Mouse (Mus musculus): Measurements from ENCODE around the gene Nog.

GRCm38 (mm10) chr11:89267520-89267919 is 34.6 kb downstream of the Nog start:
- TF ChIP-seq CTCF (IDR thresholded peaks at IDR 0.05) (no peak), POLR2A (IDR thresholded peaks at IDR 0.05; ENCODE audit: insufficient read depth, low read depth, low read length) (no peak), EP300 (IDR thresholded peaks at IDR 0.05; ENCODE audit: insufficient read depth, low read depth, low read length) (no peak)
